Mouse (Mus musculus): Measurements from ENCODE around the gene Tbrg1. TPM values are rescaled to one million over a fixed set of nuclear protein-coding genes. Genes with fewer than 3 reads are reported as not detected.
A peak's percentile ranks its signal among the peaks of the same experiment; 100 is the strongest.

Gene Tbrg1
- polyA plus RNA-seq, 1 experiment from 2014 or later = 97.7 TPM

- DNase-seq (ENCODE audit: low read depth, low spot score) (no peak), ATAC-seq (no peak)
- no peak for TF ChIP-seq CTCF (IDR thresholded peaks at IDR 0.05)
- CTCF ChIA-PET = no interaction called here
- in situ Hi-C loops (cut with MboI; ENCODE audit: low pct_unique_long_range_greater_than_20kb) = no loop called here
- POLR2A ChIA-PET = no interaction called here
- H3K27me3 ChIP-seq = no peaks in the 10 kb centered on the region
Measured at GRCm38 (mm10) chr9:37663210-37663609, 6.1 kb upstream of the Tbrg1 start.

GRCm38 (mm10) chr9:37659413-37659812, 2.3 kb upstream of the Tbrg1 start:
- no peaks in the 10 kb centered on the region for H3K27me3 ChIP-seq
- in situ Hi-C loops (cut with MboI; ENCODE audit: low pct_unique_long_range_greater_than_20kb) = no loop called here
- no peak for ATAC-seq
- no peak for DNase-seq (ENCODE audit: low read depth, low spot score)
- ChIA-PET CTCF (interaction anchor here (1.0 kb wide), 1 partner anchor 23 kb away, joined by 3 read pairs; no protein-coding TSS in a partner anchor), POLR2A (no interaction called here)
- no peak for TF ChIP-seq CTCF (IDR thresholded peaks at IDR 0.05)

GRCm38 (mm10) chr9:37656439-37656881, 652 bp downstream of the Tbrg1 start:
- in situ Hi-C loops (cut with MboI; ENCODE audit: low pct_unique_long_range_greater_than_20kb) = no loop called here
- ATAC-seq (peak; percentile 42), DNase-seq (ENCODE audit: low read depth, low spot score) (peak; percentile 13)
- CTCF ChIA-PET = interaction anchor here (1.4 kb wide), 1 partner anchor 20 kb away, joined by 3 read pairs; no protein-coding TSS in a partner anchor
- POLR2A ChIA-PET = interaction anchor here (0.6 to 1.2 kb wide), 2 partner anchors 15 to 240 kb away, joined by 3 read pairs; partner anchors contain the start of gene Olfr145
- TF ChIP-seq CTCF (IDR thresholded peaks at IDR 0.05) = no peak
- H3K27me3 ChIP-seq = no peaks in the 10 kb centered on the region

GRCm38 (mm10) chr9:37655961-37656360, 1.2 kb downstream of the Tbrg1 start:
- DNase-seq (ENCODE audit: low read depth, low spot score) = no peak
- ChIA-PET POLR2A (interaction anchor here (0.6 kb wide), 1 partner anchor 17 kb away, joined by 3 read pairs; no protein-coding TSS in a partner anchor), CTCF (interaction anchor here (1.4 kb wide), 1 partner anchor 20 kb away, joined by 3 read pairs; no protein-coding TSS in a partner anchor)
- no peak for TF ChIP-seq CTCF (IDR thresholded peaks at IDR 0.05)
- ATAC-seq = no peak
- in situ Hi-C loops (cut with MboI; ENCODE audit: low pct_unique_long_range_greater_than_20kb) = no loop called here
- H3K27me3 ChIP-seq = no peaks in the 10 kb centered on the region

- in situ Hi-C loops (cut with MboI; ENCODE audit: low pct_unique_long_range_greater_than_20kb) = no loop called here
- POLR2A ChIA-PET = no interaction called here
- no peak for TF ChIP-seq CTCF (IDR thresholded peaks at IDR 0.05)
- ATAC-seq (no peak), DNase-seq (ENCODE audit: low read depth, low spot score) (no peak)
- H3K27me3 ChIP-seq = no peaks in the 10 kb centered on the region
- CTCF ChIA-PET = interaction anchor here (1.6 kb wide), 1 partner anchor 14 kb away, joined by 3 read pairs; no protein-coding TSS in a partner anchor
Measured at GRCm38 (mm10) chr9:37653836-37654235, 3.3 kb downstream of the Tbrg1 start.

GRCm38 (mm10) chr9:37650639-37651038, 6.5 kb downstream of the Tbrg1 start:
- no peaks in the 10 kb centered on the region for H3K27me3 ChIP-seq
- in situ Hi-C loops (cut with MboI; ENCODE audit: low pct_unique_long_range_greater_than_20kb) = no loop called here
- ATAC-seq (no peak), DNase-seq (ENCODE audit: low read depth, low spot score) (no peak)
- POLR2A ChIA-PET = no interaction called here
- CTCF ChIA-PET = interaction anchor here (0.8 to 1.6 kb wide), 3 partner anchors 8 to 18 kb away, joined by 3 to 4 read pairs (median 3); no protein-coding TSS in a partner anchor
- TF ChIP-seq CTCF (IDR thresholded peaks at IDR 0.05) = no peak

GRCm38 (mm10) chr9:37646246-37646645, 10.9 kb downstream of the Tbrg1 start:
- in situ Hi-C loops (cut with MboI; ENCODE audit: low pct_unique_long_range_greater_than_20kb) = no loop called here
- ChIA-PET CTCF (no interaction called here), POLR2A (no interaction called here)
- DNase-seq (ENCODE audit: low read depth, low spot score) (no peak), ATAC-seq (no peak)
- H3K27me3 ChIP-seq = no peaks in the 10 kb centered on the region
- no peak for TF ChIP-seq CTCF (IDR thresholded peaks at IDR 0.05)

- no peaks in the 10 kb centered on the region for H3K27me3 ChIP-seq
- CTCF ChIA-PET = no interaction called here
- TF ChIP-seq CTCF (IDR thresholded peaks at IDR 0.05) = no peak
- in situ Hi-C loops (cut with MboI; ENCODE audit: low pct_unique_long_range_greater_than_20kb) = no loop called here
- POLR2A ChIA-PET = no interaction called here
- DNase-seq (ENCODE audit: low read depth, low spot score) (no peak), ATAC-seq (no peak)
Measured at GRCm38 (mm10) chr9:37638721-37639120, 18.4 kb downstream of the Tbrg1 start.

GRCm38 (mm10) chr9:37636800-37637542, 20.1 kb downstream of the Tbrg1 start:
- in situ Hi-C loops (cut with MboI; ENCODE audit: low pct_unique_long_range_greater_than_20kb) = no loop called here
- ChIA-PET CTCF (interaction anchor here (1.0 to 1.2 kb wide), 5 partner anchors 8 to 231 kb away, joined by 3 to 7 read pairs (median 3); no protein-coding TSS in a partner anchor), POLR2A (interaction anchor here (0.7 kb wide), 1 partner anchor 199 kb away, joined by 3 read pairs; no protein-coding TSS in a partner anchor)
- TF ChIP-seq CTCF (IDR thresholded peaks at IDR 0.05) = no peak
- no peaks in the 10 kb centered on the region for H3K27me3 ChIP-seq
- peak; percentile 85 for ATAC-seq
- DNase-seq (ENCODE audit: low read depth, low spot score) = peak; percentile 69

- H3K27me3 ChIP-seq = no peaks in the 10 kb centered on the region
- in situ Hi-C loops (cut with MboI; ENCODE audit: low pct_unique_long_range_greater_than_20kb) = no loop called here
- POLR2A ChIA-PET = interaction anchor here (0.7 kb wide), 1 partner anchor 199 kb away, joined by 3 read pairs; no protein-coding TSS in a partner anchor
- CTCF ChIA-PET = interaction anchor here (0.6 to 1.2 kb wide), 9 partner anchors 11 to 231 kb away, joined by 3 to 7 read pairs (median 3); partner anchors contain the start of gene Tbrg1
- no peak for DNase-seq (ENCODE audit: low read depth, low spot score)
- peak; percentile 93 for TF ChIP-seq CTCF (IDR thresholded peaks at IDR 0.05)
- peak; percentile 63 for ATAC-seq
Measured at GRCm38 (mm10) chr9:37636335-37636734, 20.8 kb downstream of the Tbrg1 start.

GRCm38 (mm10) chr9:37634269-37634668, 22.8 kb downstream of the Tbrg1 start:
- POLR2A ChIA-PET = no interaction called here
- CTCF ChIA-PET = interaction anchor here (3.6 kb wide), 1 partner anchor 203 kb away, joined by 12 read pairs; no protein-coding TSS in a partner anchor
- TF ChIP-seq CTCF (IDR thresholded peaks at IDR 0.05) = no peak
- DNase-seq (ENCODE audit: low read depth, low spot score) (no peak), ATAC-seq (no peak)
- no peaks in the 10 kb centered on the region for H3K27me3 ChIP-seq
- in situ Hi-C loops (cut with MboI; ENCODE audit: low pct_unique_long_range_greater_than_20kb) = no loop called here

Data from Patski (cell line).